Mouse (Mus musculus) kidney, postnatal 4 days (tissue): Measurements from ENCODE around the gene Jag1.

ENCODE experiments used
- DNase-seq, 2 experiments: peaks; one replicate each; pipeline ENCODE4 v3.0.0; 2021; ENCODE audit warnings: mixed read lengths in 2 of 2

Jag1 gene

DNA sequence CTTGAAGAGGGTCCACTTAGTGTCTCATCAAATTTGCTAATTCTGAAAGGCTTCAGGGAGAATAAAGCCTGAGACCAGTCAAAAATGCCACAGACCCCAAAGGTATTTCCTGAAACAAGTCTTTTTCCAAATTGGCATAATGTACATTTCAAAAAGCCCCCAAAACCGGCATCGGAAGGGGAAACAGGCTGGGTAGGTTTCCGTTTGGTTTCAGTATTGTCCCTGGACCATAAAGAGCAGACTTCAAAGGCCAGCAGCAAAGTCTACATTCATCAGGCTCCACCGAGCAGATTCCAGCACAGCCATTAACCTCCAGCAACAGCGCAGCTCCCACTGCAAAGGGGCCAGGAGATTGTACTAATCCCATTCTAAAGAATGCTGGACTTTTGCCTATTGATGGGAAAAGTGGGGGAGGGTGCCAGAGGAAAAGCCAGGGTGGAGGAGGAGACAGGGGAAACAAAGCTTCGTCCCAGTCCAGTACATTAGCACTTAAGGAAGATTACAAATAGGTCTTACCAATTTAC lies 17.2 kb downstream of the Jag1 start:
- DNase-seq: peak; percentile 36 to 66

DNA sequence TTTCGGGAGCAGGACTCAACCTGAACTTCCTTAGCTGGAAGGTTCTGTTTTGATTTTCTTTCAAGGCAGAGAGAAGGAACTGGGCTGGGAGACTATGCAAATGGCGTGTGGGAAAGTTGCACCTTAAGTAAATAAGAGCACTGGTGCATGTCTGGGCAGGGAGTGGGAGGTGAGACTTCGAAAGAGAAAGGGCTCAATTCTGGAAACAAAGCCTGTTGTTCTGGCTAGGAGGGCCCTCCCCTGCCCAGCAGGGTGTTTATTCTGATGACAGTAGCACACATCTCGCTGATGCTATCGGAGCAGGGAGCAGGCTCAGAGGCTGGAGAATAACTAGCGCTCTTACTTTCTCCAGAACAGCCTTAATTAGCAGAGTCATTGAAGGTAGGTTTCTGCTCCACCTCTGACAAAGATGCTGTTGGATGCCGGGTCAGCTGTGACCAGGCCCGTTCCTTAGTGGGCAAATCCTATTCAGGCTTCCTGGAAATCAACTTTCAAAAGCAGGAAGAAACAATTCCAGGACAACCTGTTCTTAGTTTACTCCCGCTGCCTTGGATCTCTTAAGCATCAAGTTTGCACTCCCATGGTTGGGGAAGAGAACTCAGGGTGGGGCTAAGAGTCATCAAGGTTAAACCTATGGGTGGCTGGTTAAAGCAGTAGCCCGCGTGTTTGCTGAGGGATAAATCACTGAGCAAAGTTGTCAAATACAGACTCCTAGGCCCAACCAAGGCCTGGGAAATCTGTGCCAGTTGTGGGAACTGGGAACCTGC lies 18.0 kb downstream of the Jag1 start:
- peak; percentile 39 to 57 for DNase-seq

DNA sequence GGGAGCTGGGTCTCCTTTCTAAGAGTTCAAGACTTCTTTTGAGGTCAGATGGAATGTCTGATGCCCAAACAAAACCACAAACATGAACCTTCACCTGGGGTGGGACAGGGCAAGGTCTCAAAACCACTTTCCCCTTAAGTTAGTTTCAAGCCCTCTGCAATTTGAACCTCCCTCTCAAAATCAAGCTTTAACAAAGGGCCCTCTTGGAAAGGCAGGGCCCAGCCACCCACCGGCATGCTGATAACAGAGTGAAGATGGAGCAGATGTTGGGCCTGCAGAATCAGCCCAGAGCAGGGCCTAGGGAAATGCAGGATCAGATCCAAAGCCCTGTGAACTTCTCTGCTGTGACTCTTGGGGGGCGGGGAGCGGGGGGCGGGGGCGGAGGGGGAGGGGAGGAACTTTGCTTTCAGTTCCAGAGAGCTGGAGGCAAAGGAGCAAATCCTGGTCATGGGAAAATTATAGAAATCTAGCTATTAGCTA lies 19.4 kb downstream of the Jag1 start:
- DNase-seq: peak in 1 of 2 experiments; percentile 46

DNA sequence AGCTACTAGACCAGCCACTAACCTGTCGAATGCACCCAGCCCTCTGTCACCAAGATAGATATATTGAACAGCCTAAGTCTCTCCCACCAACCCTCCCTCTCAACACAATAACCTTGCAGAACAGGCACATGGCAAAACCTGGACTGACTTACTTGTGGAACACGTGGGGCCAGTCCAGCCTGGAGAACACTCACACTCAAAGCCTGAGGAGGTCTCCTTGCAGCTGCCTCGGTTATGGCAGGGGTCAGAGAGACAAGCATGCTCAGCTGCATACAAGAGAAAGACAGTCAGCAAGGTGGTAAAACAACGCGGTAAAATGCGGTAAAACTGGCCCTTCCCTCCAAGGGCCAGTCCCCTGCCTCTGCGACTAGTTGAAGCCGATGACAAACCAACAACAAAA lies 22.1 kb downstream of the Jag1 start:
- no peak for DNase-seq

DNA sequence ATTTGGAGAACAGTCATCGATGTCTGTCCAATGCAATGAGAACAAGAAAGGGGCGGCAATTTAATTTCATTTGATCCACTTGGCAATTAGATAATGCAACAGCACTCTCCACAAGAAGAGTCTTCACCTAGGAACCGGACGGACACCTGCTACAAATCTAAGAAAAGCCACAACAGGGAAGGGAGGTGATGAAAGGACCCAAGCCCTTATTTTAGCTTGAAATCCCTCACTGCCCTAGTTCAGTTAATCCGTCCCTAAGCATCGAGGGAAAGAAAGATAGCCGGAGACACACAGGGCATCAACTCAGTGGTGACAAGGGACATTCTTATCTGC lies 23.2 kb downstream of the Jag1 start:
- no peak for DNase-seq

DNA sequence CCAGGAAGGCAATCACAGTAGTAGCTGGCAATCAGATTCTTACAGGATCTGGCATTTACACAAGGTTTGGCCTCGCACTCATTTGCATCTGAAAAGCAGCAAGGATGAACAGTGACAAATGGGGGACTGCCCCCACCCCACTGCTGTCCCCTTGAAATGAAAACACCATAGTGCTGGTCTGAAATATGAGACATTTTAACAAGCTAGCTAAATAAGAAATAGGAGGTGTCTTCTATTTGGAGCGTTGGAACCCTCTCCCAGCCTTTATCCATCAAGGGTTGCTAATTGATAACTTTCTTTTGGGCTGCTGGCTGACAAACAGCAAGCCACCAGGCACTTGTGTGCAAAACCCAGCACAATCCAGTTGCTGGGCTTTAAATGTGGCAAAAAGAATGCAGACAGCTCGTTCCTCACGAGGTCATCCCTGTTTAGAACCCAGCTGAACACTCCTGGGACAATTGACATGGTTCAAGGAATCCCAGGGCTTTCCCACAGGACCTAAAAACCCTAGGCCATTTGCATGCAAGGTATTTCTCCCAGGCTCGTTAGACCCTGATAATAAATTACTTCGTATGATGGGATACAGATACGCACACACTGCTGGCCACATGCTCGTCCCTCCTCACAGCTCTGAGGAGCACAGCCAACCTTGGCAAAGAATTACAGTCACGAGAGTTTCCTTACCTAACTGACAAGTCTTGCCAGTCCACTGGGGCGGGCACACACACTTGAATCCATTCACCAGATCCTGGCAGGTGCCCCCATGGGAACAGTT lies 23.7 kb downstream of the Jag1 start:
- DNase-seq: no peak

DNA sequence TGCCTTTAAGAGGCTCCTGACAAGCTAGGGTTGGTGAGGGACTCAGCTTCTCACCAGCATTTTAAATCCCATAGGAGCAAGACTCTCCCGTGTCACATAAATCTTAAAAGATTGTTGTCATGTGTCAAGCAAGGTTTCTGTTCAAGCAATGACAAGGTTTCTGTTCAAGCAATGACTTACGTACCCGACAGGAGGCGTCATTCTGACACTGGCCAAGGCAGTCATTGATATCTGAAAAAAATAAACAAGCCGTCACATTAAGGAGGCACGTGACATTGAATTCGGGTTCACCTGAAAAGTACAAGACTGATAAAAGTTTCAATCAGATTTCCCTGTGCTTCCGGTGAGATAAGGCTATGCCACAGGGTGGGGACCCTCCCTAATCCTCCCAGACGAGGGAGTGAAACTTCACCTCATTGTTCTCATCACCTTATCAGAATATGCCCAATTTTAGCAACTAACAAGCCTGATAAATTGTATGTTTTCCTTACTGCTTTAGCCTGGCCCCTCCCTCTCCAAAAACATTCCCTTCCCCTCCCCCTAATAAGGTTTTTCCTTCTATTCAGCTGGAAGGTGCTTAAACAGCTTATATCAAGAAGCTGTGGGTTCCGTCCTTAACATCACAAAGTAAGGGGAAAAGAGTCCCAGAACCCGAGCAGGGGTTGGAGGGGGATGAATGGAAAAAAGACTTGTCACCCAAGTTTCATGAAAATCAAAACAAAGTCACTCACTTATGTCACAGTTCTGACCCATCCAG lies 24.5 kb downstream of the Jag1 start:
- no peak for DNase-seq

DNA sequence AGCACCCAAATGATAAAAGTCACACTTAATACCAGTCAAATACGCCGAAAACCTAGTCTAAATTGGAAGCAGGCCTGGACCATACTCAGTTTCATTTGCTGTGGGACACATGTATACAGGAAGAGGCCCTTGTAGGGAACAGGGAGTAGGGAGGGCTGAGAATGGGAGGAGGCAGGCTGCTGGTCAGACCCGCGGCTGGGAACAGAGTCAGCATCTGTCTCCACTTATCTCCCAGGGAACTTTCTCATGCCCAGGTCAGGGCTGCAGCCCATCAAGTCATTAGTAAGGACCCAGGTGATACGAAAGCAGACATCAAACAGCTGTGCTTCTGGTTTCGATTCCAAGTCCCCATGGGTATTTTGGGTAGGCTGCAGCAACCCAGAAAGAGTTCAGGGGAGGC lies 28.7 kb downstream of the Jag1 start:
- no peak for DNase-seq

DNA sequence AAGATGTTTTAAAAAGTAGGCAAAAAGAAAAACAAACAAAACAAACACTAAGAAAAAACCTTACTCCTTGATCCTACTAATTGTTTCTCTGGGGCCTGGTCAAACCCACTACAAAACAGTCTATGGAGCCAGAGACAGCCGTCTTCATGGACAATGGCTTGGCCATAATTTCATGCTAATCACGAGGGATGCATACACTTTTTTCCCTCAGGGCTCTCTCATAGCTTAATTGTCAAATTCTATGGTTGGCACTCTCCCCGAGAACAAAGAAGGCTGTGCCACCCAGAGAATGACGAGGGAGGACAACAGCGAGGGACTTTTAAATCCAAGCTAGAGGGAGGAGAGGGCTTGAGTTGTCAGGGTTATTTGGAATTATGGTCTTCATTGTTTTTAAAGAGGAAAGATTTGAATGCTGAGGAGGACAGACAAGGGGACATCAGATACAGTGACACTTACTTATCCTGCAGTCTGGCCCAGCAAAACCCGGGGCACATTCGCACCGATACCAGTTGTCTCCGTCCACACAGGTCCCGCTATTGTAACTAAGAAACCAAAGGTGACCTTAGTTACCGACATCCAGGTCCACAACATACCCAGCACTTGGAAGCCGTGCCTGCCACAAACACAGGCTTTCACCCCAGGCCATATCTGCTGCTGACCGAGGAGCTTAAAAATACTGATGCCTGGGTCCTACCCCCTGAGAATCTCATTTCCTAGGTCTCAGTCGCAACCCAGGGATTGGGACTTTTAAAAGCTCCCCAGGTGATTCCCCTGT lies 29.6 kb downstream of the Jag1 start:
- DNase-seq: no peak

DNA sequence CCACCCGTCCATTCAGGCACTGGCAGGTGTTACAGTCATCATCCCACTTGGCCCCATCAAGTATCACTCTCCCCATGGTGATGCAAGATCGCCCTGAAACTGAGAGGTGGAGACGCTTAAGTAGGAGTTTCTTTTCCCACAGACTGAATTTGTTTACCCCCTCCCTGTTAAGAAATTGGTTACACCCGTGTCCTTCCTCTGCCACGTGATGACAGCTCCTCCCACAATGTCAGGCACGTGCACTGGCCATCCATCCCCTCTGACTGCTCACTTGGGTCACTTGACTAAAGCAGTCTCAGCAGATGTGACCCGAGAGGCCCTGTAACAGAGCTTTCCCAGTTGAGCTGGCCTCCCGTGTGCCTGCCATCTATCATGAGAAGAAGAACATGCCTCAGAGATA lies 31.2 kb downstream of the Jag1 start:
- DNase-seq: no peak

DNA sequence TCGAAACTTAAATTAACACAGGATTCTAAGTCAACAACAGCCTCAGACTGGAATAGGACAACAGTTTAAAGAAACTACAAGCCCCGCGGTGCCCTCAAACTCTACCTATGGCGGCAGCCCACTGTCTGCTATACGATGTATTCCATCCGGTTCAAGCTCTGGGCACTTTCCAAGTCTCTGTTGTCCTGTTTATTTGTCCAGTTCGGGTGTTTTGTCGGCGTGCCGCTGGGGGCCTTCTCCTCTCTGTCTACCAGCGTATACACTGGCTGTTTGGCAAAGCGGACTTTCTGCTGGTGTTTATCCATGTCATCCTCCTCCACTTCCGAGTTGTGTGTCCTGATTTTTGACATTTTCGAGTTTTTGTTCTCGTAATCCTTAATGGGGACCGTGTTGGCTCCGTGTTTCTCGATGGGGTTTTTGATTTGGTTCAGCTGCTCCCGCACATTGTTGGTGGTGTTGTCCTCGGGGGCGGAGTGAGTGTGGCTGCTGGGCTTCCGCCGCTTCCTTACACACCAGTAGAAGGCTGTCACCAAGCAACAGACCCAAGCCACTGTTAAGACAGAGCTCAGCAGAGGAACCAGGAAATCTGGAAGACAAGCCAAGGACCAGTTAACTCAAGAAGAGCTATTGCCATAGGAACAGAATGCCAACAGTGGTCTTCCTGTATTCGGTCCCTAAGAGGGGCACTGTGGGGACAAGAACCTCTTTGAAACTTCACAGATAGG lies 33.4 kb downstream of the Jag1 start:
- DNase-seq: peak; percentile 56 to 72

DNA sequence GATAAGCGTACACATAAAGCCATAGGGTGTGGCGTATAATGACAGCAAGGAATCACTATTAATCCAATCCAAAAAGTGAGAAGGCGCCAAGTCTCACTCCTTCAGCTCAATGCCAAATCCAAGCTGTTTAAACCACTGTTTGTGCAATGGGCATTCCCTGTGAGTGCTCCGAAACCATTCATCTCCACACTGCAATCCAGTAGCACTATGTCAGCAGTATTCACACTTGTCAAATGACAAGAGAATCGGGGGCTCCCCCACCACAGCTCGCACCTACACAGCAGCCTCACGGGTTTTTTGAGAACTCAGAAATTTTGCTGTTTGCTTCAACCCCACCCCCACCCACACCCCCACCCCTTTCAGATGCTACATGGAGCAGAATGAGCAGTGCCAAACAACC lies 35.4 kb downstream of the Jag1 start:
- DNase-seq: no peak

DNA sequence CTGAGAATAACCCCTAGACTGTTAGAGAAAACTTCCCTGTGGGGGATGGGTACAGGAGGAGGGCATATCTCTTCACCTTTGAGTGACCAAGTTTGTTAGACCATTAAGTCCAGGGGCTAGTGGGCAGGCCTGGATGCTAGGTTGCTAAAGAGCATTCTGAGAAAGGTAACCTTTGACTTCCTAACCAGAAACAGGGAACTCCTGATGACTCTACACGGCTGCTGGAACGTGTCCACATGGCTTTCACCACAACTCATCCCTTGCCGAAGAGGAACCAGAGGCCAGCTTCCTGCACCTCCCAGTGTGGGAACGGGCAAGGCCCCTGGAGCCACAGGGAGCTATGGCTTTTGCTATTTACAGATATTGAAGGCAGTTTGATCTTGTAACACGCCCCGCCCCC lies 36.0 kb downstream of the Jag1 start:
- DNase-seq: peak; percentile 38 to 57

DNA sequence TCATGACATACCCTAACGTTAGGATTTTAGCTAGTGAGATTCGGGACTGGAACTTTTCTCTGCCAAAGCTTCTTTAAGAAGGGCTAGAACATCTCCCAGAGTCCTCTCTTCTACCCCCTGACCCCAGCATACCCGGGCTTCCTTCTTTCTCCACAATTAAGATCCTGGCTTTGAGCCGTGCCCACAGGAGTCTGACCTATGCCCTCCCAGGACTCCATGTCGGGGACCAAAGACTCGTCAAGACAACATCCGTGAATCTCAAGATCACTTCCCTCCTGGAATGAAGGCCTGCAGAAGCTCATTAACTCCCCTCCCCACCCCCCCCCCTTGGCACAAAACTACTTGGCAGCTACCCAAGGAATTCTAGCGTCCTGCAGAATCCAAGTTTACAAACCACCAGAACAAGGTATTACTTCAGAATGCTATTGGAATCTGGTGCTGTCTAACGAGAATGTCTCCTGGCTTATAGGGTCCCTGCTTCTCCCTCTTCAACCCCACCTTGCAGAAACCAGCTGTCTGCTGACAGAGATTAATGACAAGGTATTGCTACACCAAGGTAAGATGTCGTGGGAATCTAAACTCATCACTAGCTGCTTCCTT lies 36.6 kb downstream of the Jag1 start:
- DNase-seq: peak in 1 of 2 experiments; percentile 47

DNA sequence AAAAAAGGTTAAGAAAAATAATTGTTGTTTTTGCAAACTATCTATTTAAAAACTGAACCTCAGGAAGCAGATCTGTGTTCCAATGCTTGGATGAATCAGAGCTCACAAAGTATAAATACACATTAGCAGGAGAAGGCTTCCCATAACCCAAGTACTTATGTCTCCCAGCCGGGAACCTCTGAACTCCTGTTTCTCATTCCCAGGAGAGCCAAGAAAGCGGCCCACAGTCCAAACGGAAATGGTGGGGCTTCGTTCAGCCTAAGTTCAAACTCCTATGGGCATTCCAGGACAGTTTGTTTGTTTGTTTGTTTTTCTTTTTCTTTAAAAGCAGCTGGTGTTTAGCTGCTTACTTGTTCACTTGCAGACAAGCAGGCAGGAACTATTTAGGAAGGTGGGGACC lies 37.7 kb downstream of the Jag1 start:
- peak in 1 of 2 experiments; percentile 38 for DNase-seq

DNA sequence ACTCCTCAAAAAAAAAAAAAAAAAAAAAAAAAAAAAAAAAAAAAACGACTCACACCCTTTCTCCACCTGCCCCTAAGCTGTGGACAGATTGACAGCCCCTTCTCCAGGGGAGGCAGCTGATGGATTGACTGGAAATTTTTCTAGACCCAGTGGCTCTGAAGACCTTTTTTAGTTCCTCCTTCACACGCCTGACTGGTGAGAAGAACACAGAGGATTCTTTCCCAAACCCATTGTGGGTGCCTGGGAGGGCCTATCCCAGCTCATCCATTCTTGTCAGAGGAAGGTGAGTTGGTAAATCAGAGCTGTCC lies 42.2 kb downstream of the Jag1 start:
- DNase-seq: no peak

DNA sequence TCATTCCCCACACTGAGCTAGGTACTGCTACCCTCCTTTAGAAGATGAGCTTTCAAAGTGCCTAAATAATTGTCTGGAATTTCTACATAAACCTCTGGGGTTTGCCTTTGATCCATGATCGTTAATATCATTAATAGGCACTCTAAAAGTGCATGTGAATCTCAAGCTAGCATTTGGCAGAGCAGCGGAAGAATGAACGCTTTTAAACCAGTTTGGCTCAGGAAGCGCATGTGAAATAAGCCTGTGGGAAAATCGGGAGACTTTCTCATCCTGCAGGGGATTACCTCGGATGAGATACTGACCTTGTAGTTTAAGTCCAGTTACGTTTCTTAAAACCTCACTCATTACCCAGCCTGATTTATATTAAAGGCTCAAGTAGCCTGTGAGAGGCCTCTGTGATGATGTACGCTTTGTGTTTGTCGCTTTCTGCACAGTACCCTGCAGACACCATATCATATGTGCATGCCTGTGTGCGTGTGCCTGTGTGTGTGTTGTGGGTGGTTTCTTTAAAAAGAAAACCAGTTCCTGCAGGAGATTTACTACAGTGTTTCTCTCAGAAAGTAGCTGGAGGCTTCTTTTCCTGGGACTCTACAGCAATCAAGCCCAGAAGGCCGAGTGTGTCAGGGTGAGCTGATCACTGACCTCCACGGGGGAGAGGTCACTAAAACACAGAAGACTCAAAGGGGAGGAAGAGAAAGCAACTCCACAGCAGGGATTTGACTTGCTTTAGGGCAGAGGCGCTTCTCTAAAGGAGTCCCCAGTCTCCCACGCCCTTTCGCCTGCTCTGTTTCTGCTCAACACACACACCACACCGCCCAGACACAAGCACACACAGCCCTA lies 42.8 kb downstream of the Jag1 start:
- peak in 1 of 2 experiments; percentile 42 for DNase-seq

DNA sequence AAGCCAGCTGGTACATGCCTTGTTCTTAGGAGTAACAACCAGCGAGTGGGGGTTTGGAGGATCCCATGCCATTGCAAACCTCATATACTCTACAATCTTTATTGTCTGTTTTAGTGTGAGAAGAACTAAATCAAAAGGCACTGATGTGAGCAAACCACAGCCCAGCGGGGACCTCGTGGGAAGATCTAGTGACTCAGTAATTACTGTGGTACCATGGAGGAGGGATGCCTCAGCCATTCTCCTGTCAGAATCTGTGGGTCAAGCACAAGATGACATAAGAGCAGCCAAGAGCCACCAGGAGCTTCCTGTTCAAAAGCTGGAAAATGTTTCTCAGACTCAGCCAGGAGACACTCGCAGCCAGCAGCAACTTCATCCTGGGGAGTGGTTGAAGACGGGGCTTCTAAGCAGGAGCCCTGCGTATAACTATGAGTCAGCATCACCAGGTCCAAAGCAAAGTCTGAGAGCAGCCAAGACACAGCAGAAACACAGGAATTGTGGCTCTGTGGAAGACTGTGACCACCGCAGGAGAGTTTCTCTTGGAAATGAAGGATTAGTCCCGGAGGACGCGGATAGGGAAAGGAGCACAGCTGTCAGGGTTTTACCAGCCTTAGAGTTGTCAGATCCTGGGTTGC lies 48.8 kb downstream of the Jag1 start:
- no peak for DNase-seq

DNA sequence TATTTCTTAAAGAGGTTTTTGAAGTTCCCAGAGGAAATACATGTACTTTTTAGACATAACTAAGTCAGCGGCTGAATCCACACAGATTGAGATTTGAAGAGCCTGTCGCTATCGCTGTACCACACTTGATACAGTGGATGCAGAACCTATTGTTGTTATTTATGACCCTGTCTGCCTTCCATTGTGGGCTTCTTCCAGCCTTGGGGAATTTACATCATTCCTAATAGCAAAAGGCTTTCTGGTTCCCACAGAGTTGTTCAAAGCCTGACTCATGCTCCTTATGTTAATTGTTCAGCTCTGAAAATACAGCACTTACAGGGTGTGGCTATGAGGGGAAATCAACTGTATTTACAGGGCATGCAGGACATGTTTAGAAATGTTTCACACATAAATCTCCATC lies 51.9 kb downstream of the Jag1 start:
- DNase-seq: no peak

DNA sequence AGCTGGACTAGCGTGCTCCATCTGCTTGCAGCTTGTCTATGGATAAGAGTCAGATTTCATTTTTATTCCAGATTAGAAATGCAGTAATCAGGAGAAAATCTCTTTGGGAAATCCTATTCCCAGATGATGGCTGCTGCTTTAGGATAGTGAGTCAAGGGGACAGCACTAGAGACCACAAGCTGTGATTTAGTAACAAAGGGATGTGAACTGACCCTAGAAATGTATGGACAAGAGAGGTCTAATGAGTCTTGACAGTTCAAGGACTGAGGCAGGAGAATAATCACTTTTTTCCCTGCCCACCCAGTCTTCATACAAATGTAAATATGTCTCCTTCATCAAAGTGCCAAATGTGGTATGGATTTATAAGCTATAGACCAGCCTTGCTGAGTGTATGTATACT lies 52.6 kb downstream of the Jag1 start:
- no peak for DNase-seq
